Mouse (Mus musculus): ENCODE data around the gene Gm21828. TPM values are rescaled to one million over a fixed set of nuclear protein-coding genes. Genes with fewer than 3 reads are reported as not detected.

Gm21828 gene
- polyA plus RNA-seq (2015; fragmentation: Illumina TruSeq; extraction: RNeasy Lipid Tissue Mini Kit (QIAGEN cat#74804); ENCODE audit: low read depth, low replicate concordance): not detected

DNA sequence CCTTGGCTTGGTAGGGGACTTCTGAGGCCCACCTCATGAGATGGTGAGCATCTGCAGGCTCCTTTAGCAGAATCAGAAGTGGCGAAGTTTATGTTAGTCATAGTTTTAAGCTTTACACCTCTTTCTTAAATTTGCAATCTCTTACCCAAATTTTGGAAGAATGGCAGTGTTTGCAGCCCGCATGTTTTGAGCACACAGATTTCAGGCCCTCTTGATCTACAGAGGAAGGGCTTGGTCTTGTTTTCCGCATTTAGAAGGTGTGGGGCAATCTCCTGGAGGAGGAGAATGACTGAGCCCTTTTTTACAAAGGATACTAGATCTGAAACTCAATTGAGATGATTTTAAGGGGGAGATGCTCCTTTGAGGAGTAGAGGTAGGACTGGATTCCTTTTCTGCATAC, at the start of gene Gm21828:
TSS of gene Gm21828 (minus strand) at position 101 of the 400 bp plus-strand sequence.

DNA sequence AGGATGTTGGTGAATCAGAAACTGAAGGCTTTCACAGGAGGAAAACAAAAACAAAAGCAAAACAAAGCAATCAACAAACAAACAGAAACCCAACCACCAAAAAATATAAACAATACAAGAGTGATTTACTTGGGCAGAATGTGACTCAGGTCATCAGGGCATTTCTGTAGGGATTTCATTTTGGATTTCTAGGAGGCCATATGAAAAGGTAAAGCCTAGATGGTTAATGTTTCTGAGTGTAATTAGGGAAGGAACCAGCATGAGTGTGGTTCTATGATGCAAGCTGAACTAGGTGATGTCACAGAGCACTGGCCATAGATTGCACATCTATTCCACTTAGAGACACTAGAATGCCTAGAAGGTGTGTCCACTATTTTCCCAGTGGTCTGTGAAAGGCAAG, 28.4 kb upstream of the Gm21828 start, which contains the start of the genes Gm21440 and Gm21454:
TSS of gene Gm21440 (plus strand) at position 301 of the 400 bp plus-strand sequence.
TSS of gene Gm21454 (plus strand) at position 352 of the 400 bp plus-strand sequence.

Other genes with a start within 250 kb of the Gm21828 start
- not detected for gene Gm20807, start 181.0 kb downstream of the Gm21828 start, polyA plus RNA-seq (2015; fragmentation: Illumina TruSeq; extraction: RNeasy Lipid Tissue Mini Kit (QIAGEN cat#74804); ENCODE audit: low read depth, low replicate concordance)
- not detected for gene Gm21891, start 90.4 kb downstream of the Gm21828 start, polyA plus RNA-seq (2015; fragmentation: Illumina TruSeq; extraction: RNeasy Lipid Tissue Mini Kit (QIAGEN cat#74804); ENCODE audit: low read depth, low replicate concordance)
- gene Gm21425, start 62.0 kb downstream of the Gm21828 start, polyA plus RNA-seq (2015; fragmentation: Illumina TruSeq; extraction: RNeasy Lipid Tissue Mini Kit (QIAGEN cat#74804); ENCODE audit: low read depth, low replicate concordance): not detected
- gene Gm21440, start 28.5 kb upstream of the Gm21828 start, polyA plus RNA-seq (2015; fragmentation: Illumina TruSeq; extraction: RNeasy Lipid Tissue Mini Kit (QIAGEN cat#74804); ENCODE audit: low read depth, low replicate concordance): not detected
- gene Gm21454, start 28.5 kb upstream of the Gm21828 start, polyA plus RNA-seq (2015; fragmentation: Illumina TruSeq; extraction: RNeasy Lipid Tissue Mini Kit (QIAGEN cat#74804); ENCODE audit: low read depth, low replicate concordance): not detected
- not detected for gene Gm21725, start 125.1 kb upstream of the Gm21828 start, polyA plus RNA-seq (2015; fragmentation: Illumina TruSeq; extraction: RNeasy Lipid Tissue Mini Kit (QIAGEN cat#74804); ENCODE audit: low read depth, low replicate concordance)
- gene Gm21866, start 241.7 kb upstream of the Gm21828 start, polyA plus RNA-seq (2015; fragmentation: Illumina TruSeq; extraction: RNeasy Lipid Tissue Mini Kit (QIAGEN cat#74804); ENCODE audit: low read depth, low replicate concordance): not detected

All from brain, adult 10 weeks (tissue).